Mouse (Mus musculus): ENCODE measurements around the gene Cfap74. TPM values are rescaled to one million over a fixed set of nuclear protein-coding genes. Genes with fewer than 3 reads are reported as not detected.

Gene Cfap74
- polyA plus RNA-seq, 1 experiment from 2014 or later = 0.79 TPM

GRCm38 (mm10) chr4:155381974-155382373, 27.0 kb upstream of the Cfap74 start:
- WGBS = 33% methylated on average over 7 of the region's 7 CpGs
- H3K4me2 ChIP-seq (replicated peaks; ENCODE audit: low read depth) = no peak overlapping the region
- H3K4me1 ChIP-seq (replicated peaks; ENCODE audit: control insufficient read depth, insufficient read depth) = no peaks in the 10 kb centered on the region
- H3K9me3 ChIP-seq (ENCODE audit: control insufficient read depth, low read length) = no peaks in the 10 kb centered on the region
- H3K36me3 ChIP-seq (ENCODE audit: control insufficient read depth, insufficient read depth, low read length) = no peaks in the 10 kb centered on the region
- no peak overlapping the region for H3K27ac ChIP-seq (replicated peaks)
- no peak overlapping the region for H3K9ac ChIP-seq (ENCODE audit: low read length)
- DNase-seq (ENCODE audit: low spot score) (no peak), ATAC-seq (ENCODE audit: low FRiP score, low TSS enrichment) (no peak)
- H3K27me3 ChIP-seq (ENCODE audit: control insufficient read depth, insufficient read depth, low read length) = no peaks in the 10 kb centered on the region
- TF ChIP-seq EP300 (optimal IDR thresholded peaks at IDR 0.05) (no peak), CTCF (IDR thresholded peaks at IDR 0.05; ENCODE audit: low read depth) (no peak)
- no peak overlapping the region for H3K4me3 ChIP-seq (ENCODE audit: low read depth, low read length)

- Histone ChIP-seq H3K4me3 (ENCODE audit: low read depth, low read length) (no peak overlapping the region), H3K36me3 (ENCODE audit: control insufficient read depth, insufficient read depth, low read length) (no peaks in the 10 kb centered on the region)
Measured at GRCm38 (mm10) chr4:155382752-155383151, 26.2 kb upstream of the Cfap74 start.

GRCm38 (mm10) chr4:155383326-155383725, 25.7 kb upstream of the Cfap74 start:
- Histone ChIP-seq H3K27ac (replicated peaks) (no peak overlapping the region), H3K4me2 (replicated peaks; ENCODE audit: low read depth) (no peak overlapping the region), H3K9me3 (ENCODE audit: control insufficient read depth, low read length) (no peaks in the 10 kb centered on the region), H3K27me3 (ENCODE audit: control insufficient read depth, insufficient read depth, low read length) (no peaks in the 10 kb centered on the region), H3K36me3 (ENCODE audit: control insufficient read depth, insufficient read depth, low read length) (no peaks in the 10 kb centered on the region), H3K4me1 (replicated peaks; ENCODE audit: control insufficient read depth, insufficient read depth) (no peaks in the 10 kb centered on the region), H3K9ac (ENCODE audit: low read length) (no peak overlapping the region), H3K4me3 (ENCODE audit: low read depth, low read length) (no peak overlapping the region)
- 84% methylated on average over 4 of the region's 4 CpGs for WGBS
- DNase-seq (ENCODE audit: low spot score) (no peak), ATAC-seq (ENCODE audit: low FRiP score, low TSS enrichment) (no peak)
- no peak for TF ChIP-seq EP300 (optimal IDR thresholded peaks at IDR 0.05)
- TF ChIP-seq CTCF (IDR thresholded peaks at IDR 0.05; ENCODE audit: low read depth) = no peak

More at GRCm38 (mm10) chr4:155382752-155383151, 26.2 kb upstream of the Cfap74 start:
- Histone ChIP-seq H3K27me3 (ENCODE audit: control insufficient read depth, insufficient read depth, low read length) (no peaks in the 10 kb centered on the region), H3K27ac (replicated peaks) (no peak overlapping the region), H3K9me3 (ENCODE audit: control insufficient read depth, low read length) (no peaks in the 10 kb centered on the region), H3K9ac (ENCODE audit: low read length) (no peak overlapping the region), H3K4me1 (replicated peaks; ENCODE audit: control insufficient read depth, insufficient read depth) (no peaks in the 10 kb centered on the region), H3K4me2 (replicated peaks; ENCODE audit: low read depth) (no peak overlapping the region)
- ATAC-seq (ENCODE audit: low FRiP score, low TSS enrichment) (no peak), DNase-seq (ENCODE audit: low spot score) (no peak)
- TF ChIP-seq EP300 (optimal IDR thresholded peaks at IDR 0.05) (no peak), CTCF (IDR thresholded peaks at IDR 0.05; ENCODE audit: low read depth) (no peak)
- WGBS = 22% methylated on average over 9 of the region's 9 CpGs

- H3K9me3 ChIP-seq (ENCODE audit: control insufficient read depth, low read length) = no peaks in the 10 kb centered on the region
- H3K4me1 ChIP-seq (replicated peaks; ENCODE audit: control insufficient read depth, insufficient read depth) = no peaks in the 10 kb centered on the region
- H3K36me3 ChIP-seq (ENCODE audit: control insufficient read depth, insufficient read depth, low read length) = no peaks in the 10 kb centered on the region
- H3K4me2 ChIP-seq (replicated peaks; ENCODE audit: low read depth) = no peak overlapping the region
- H3K27ac ChIP-seq (replicated peaks) = no peak overlapping the region
- H3K4me3 ChIP-seq (ENCODE audit: low read depth, low read length) = no peak overlapping the region
- ATAC-seq (ENCODE audit: low FRiP score, low TSS enrichment) (no peak), DNase-seq (ENCODE audit: low spot score) (no peak)
- TF ChIP-seq CTCF (IDR thresholded peaks at IDR 0.05; ENCODE audit: low read depth) = no peak
- TF ChIP-seq EP300 (optimal IDR thresholded peaks at IDR 0.05) = no peak
- no peaks in the 10 kb centered on the region for H3K27me3 ChIP-seq (ENCODE audit: control insufficient read depth, insufficient read depth, low read length)
- WGBS = 74% methylated on average over 8 of the region's 8 CpGs
- no peak overlapping the region for H3K9ac ChIP-seq (ENCODE audit: low read length)
Measured at GRCm38 (mm10) chr4:155387166-155387565, 21.8 kb upstream of the Cfap74 start.

- DNase-seq (ENCODE audit: low spot score) (no peak), ATAC-seq (ENCODE audit: low FRiP score, low TSS enrichment) (no peak)
- Histone ChIP-seq H3K4me1 (replicated peaks; ENCODE audit: control insufficient read depth, insufficient read depth) (0 out of 2 replicates have a peak, but pooled peaks cover 4% of the 10 kb centered on the region), H3K27me3 (ENCODE audit: control insufficient read depth, insufficient read depth, low read length) (peaks cover 2% of the 10 kb centered on the region; the same call in 1 of the 2 replicates), H3K4me2 (replicated peaks; ENCODE audit: low read depth) (no peak overlapping the region), H3K36me3 (ENCODE audit: control insufficient read depth, insufficient read depth, low read length) (no peaks in the 10 kb centered on the region), H3K9ac (ENCODE audit: low read length) (no peak overlapping the region), H3K9me3 (ENCODE audit: control insufficient read depth, low read length) (no peaks in the 10 kb centered on the region), H3K4me3 (ENCODE audit: low read depth, low read length) (no peak overlapping the region), H3K27ac (replicated peaks) (no peak overlapping the region)
- TF ChIP-seq EP300 (optimal IDR thresholded peaks at IDR 0.05) (no peak), CTCF (IDR thresholded peaks at IDR 0.05; ENCODE audit: low read depth) (no peak)
- WGBS = 87% methylated on average over 5 of the region's 5 CpGs
Measured at GRCm38 (mm10) chr4:155395471-155395870, 13.5 kb upstream of the Cfap74 start.

- ATAC-seq (ENCODE audit: low FRiP score, low TSS enrichment) = no peak
- no peak overlapping the region for H3K27ac ChIP-seq (replicated peaks)
- no peaks in the 10 kb centered on the region for H3K36me3 ChIP-seq (ENCODE audit: control insufficient read depth, insufficient read depth, low read length)
- 0 out of 2 replicates have a peak, but pooled peaks cover 4% of the 10 kb centered on the region for H3K4me1 ChIP-seq (replicated peaks; ENCODE audit: control insufficient read depth, insufficient read depth)
- H3K9me3 ChIP-seq (ENCODE audit: control insufficient read depth, low read length) = no peaks in the 10 kb centered on the region
- H3K4me3 ChIP-seq (ENCODE audit: low read depth, low read length) = no peak overlapping the region
- DNase-seq (ENCODE audit: low spot score) = no peak
- H3K27me3 ChIP-seq (ENCODE audit: control insufficient read depth, insufficient read depth, low read length) = peaks cover 2% of the 10 kb centered on the region; the same call in 1 of the 2 replicates
- TF ChIP-seq EP300 (optimal IDR thresholded peaks at IDR 0.05) (no peak), CTCF (IDR thresholded peaks at IDR 0.05; ENCODE audit: low read depth) (no peak)
- no peak overlapping the region for H3K9ac ChIP-seq (ENCODE audit: low read length)
- H3K4me2 ChIP-seq (replicated peaks; ENCODE audit: low read depth) = no peak overlapping the region
- 78% methylated on average over 4 of the region's 4 CpGs for WGBS
Measured at GRCm38 (mm10) chr4:155396751-155397150, 12.2 kb upstream of the Cfap74 start.
